Mouse (Mus musculus): ENCODE results near the gene Rpl9-ps1. TPM values are rescaled to one million over a fixed set of nuclear protein-coding genes. Genes with fewer than 3 reads are reported as not detected.

Rpl9-ps1 gene
- polyA plus RNA-seq, 1 experiment from 2014 or later: not detected

DNA sequence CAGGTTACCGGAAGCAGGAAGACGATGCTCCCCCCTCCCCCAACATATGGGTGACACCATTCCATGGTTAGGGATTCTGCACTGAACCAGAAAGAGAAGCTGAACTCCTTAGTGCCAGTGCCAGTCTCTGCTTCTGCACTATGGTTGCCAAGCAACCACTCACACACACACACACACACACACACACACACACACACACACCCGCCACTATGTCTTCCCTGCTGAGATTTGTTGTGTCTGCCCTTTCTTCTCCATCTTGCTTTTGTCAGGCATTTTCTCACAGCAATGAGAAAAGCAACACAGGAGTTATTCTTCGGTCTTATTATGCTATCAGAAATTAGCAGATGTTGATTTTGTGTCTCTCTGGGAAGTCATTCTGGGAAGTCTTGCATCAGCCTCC, 11.0 kb downstream of the Rpl9-ps1 start:
- H3K9ac ChIP-seq (ENCODE audit: low read length): no peak overlapping the region
- no peak overlapping the region for H3K4me3 ChIP-seq (ENCODE audit: low read depth, low read length)
- WGBS: 71% methylated on average over 4 of the region's 4 CpGs
- H3K27ac ChIP-seq (ENCODE audit: low read depth): no peak overlapping the region
- H3K9me3 ChIP-seq (ENCODE audit: control insufficient read depth, low read length): no peaks in the 10 kb centered on the region
- ATAC-seq (replicated peaks; ENCODE audit: low FRiP score, low TSS enrichment, low read depth): no peak
- H3K36me3 ChIP-seq (ENCODE audit: control insufficient read depth, insufficient read depth, low read length): no peaks in the 10 kb centered on the region
- no peak for DNase-seq (ENCODE audit: low spot score)
- H3K27me3 ChIP-seq (replicated peaks; ENCODE audit: control insufficient read depth, insufficient read depth, low read length): no peaks in the 10 kb centered on the region
- no peaks in the 10 kb centered on the region for H3K4me1 ChIP-seq (replicated peaks; ENCODE audit: control insufficient read depth, insufficient read depth, low read length)
- H3K4me2 ChIP-seq (ENCODE audit: low read length): no peak overlapping the region

DNA sequence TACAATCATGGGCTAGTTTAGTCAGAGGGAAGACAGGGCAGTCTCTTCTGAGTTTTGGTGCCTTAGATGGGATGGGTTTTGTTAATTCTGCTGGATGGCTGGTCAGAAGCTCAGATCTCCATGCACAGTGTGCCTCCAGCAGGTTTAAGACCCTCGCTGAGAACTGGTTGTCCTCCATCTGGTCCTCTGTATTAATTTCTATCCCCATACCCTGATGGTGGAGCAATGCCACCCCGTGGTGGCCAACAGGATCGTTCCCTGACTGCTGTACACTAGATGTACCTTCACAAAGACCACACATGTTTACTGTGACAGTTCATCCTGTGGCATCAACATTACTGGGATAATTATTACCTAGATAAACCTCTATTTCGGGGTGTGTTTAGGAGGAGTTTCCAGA, 12.7 kb downstream of the Rpl9-ps1 start:
- no peak overlapping the region for H3K27ac ChIP-seq (ENCODE audit: low read depth)
- ATAC-seq (replicated peaks; ENCODE audit: low FRiP score, low TSS enrichment, low read depth): no peak
- no peaks in the 10 kb centered on the region for H3K27me3 ChIP-seq (replicated peaks; ENCODE audit: control insufficient read depth, insufficient read depth, low read length)
- WGBS: 58% methylated on average over 4 of the region's 4 CpGs
- H3K9me3 ChIP-seq (ENCODE audit: control insufficient read depth, low read length): no peaks in the 10 kb centered on the region
- H3K9ac ChIP-seq (ENCODE audit: low read length): no peak overlapping the region
- no peak overlapping the region for H3K4me3 ChIP-seq (ENCODE audit: low read depth, low read length)
- DNase-seq (ENCODE audit: low spot score): peak; percentile 52
- no peak overlapping the region for H3K4me2 ChIP-seq (ENCODE audit: low read length)
- H3K4me1 ChIP-seq (replicated peaks; ENCODE audit: control insufficient read depth, insufficient read depth, low read length): no peaks in the 10 kb centered on the region
- H3K36me3 ChIP-seq (ENCODE audit: control insufficient read depth, insufficient read depth, low read length): no peaks in the 10 kb centered on the region

DNA sequence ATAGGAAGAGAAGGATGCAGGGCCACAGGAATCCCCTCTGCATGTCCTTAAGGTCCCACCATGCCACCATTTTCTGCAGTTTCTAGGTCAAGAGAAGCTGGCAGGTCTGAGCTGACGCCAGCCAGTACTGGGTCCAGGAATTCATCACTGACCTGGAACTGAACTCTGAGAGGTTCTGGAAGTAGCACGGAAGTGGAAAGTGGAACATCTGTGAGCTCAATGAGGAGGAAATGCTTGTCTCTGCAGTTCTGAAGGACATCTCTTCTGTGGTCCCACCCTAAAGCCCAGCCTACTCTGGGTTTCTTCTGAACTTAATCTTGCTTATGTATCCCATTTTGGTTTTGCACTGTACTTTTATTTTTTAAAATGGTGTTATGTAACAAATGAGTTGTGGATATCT, 14.4 kb downstream of the Rpl9-ps1 start:
- DNase-seq (ENCODE audit: low spot score): peak; percentile 27
- no peaks in the 10 kb centered on the region for H3K9me3 ChIP-seq (ENCODE audit: control insufficient read depth, low read length)
- H3K9ac ChIP-seq (ENCODE audit: low read length): no peak overlapping the region
- no peak for ATAC-seq (replicated peaks; ENCODE audit: low FRiP score, low TSS enrichment, low read depth)
- no peaks in the 10 kb centered on the region for H3K27me3 ChIP-seq (replicated peaks; ENCODE audit: control insufficient read depth, insufficient read depth, low read length)
- no peaks in the 10 kb centered on the region for H3K4me1 ChIP-seq (replicated peaks; ENCODE audit: control insufficient read depth, insufficient read depth, low read length)
- no peak overlapping the region for H3K27ac ChIP-seq (ENCODE audit: low read depth)
- H3K4me2 ChIP-seq (ENCODE audit: low read length): no peak overlapping the region
- H3K36me3 ChIP-seq (ENCODE audit: control insufficient read depth, insufficient read depth, low read length): no peaks in the 10 kb centered on the region
- 61% methylated on average over 2 of the region's 2 CpGs for WGBS
- H3K4me3 ChIP-seq (ENCODE audit: low read depth, low read length): no peak overlapping the region

DNA sequence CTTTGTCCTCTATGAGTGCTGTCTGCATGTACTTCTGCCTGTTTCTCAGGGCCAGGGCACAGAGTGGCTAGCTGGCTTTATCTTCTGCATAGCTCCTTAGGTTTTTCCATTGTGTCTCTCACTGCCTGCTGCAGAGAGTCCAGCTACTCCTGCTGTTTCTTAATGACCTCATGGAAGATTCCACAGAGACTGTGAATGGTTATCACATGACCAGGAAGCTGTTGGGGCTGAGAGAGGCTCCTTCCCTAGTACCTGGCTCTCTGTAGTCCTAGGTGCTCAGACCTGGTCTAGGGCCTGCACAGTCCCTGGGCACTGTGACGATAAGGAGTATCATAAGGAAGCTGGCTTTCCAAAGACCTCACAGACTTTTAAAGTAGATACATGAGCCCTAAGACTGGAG, 14.8 kb downstream of the Rpl9-ps1 start:
- WGBS: 95% methylated on average over 1 of the region's 1 CpGs
- no peak overlapping the region for H3K27ac ChIP-seq (ENCODE audit: low read depth)
- no peak overlapping the region for H3K4me3 ChIP-seq (ENCODE audit: low read depth, low read length)
- no peak for DNase-seq (ENCODE audit: low spot score)
- H3K4me2 ChIP-seq (ENCODE audit: low read length): no peak overlapping the region
- H3K27me3 ChIP-seq (replicated peaks; ENCODE audit: control insufficient read depth, insufficient read depth, low read length): no peaks in the 10 kb centered on the region
- H3K9ac ChIP-seq (ENCODE audit: low read length): no peak overlapping the region
- no peaks in the 10 kb centered on the region for H3K4me1 ChIP-seq (replicated peaks; ENCODE audit: control insufficient read depth, insufficient read depth, low read length)
- ATAC-seq (replicated peaks; ENCODE audit: low FRiP score, low TSS enrichment, low read depth): no peak
- H3K9me3 ChIP-seq (ENCODE audit: control insufficient read depth, low read length): no peaks in the 10 kb centered on the region
- no peaks in the 10 kb centered on the region for H3K36me3 ChIP-seq (ENCODE audit: control insufficient read depth, insufficient read depth, low read length)

DNA sequence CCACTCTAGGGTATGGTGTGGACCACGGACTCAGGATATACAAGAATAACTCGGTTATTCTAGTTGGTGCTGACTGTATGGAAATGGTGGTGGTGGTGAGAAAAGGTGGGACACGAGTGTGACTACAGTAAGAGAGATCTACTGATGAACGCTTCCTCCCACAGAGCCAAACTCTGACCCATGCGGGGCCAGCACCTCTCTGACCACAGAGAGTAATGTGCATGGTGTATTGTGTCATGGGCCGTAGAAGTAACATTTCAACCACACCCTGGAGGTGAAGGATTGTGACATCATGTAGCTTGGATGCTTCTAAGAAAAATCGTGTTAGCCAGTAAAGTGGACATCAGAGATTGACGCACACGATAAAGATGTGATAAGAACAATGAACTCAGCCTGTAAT, 16.6 kb downstream of the Rpl9-ps1 start:
- 87% methylated on average over 9 of the region's 9 CpGs for WGBS
- H3K9ac ChIP-seq (ENCODE audit: low read length): no peak overlapping the region
- H3K27ac ChIP-seq (ENCODE audit: low read depth): no peak overlapping the region
- no peaks in the 10 kb centered on the region for H3K9me3 ChIP-seq (ENCODE audit: control insufficient read depth, low read length)
- H3K27me3 ChIP-seq (replicated peaks; ENCODE audit: control insufficient read depth, insufficient read depth, low read length): no peaks in the 10 kb centered on the region
- no peaks in the 10 kb centered on the region for H3K36me3 ChIP-seq (ENCODE audit: control insufficient read depth, insufficient read depth, low read length)
- no peak for ATAC-seq (replicated peaks; ENCODE audit: low FRiP score, low TSS enrichment, low read depth)
- no peak overlapping the region for H3K4me3 ChIP-seq (ENCODE audit: low read depth, low read length)
- peak; percentile 10 for DNase-seq (ENCODE audit: low spot score)
- H3K4me2 ChIP-seq (ENCODE audit: low read length): no peak overlapping the region
- H3K4me1 ChIP-seq (replicated peaks; ENCODE audit: control insufficient read depth, insufficient read depth, low read length): no peaks in the 10 kb centered on the region

DNA sequence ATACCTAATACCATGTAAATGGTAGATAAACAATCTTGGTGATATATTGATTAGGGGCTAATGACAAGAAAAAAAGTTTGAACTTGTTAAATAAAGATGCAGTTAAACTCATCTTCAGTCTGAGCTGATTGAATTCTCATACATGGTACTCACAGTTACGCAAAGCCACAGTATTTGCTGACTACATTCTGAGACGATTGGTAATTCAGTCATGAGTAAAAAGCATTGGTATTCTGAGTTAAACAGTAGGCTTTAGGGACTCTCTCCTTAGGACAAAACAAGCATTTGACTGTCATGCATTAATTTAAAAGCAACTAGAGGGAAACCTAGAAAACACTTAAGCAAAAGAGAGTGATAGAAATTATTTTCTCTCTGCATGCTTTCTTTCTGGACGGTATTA, 21.8 kb downstream of the Rpl9-ps1 start:
- Histone ChIP-seq H3K4me1 (replicated peaks; ENCODE audit: control insufficient read depth, insufficient read depth, low read length) (no peaks in the 10 kb centered on the region), H3K27me3 (replicated peaks; ENCODE audit: control insufficient read depth, insufficient read depth, low read length) (no peaks in the 10 kb centered on the region), H3K9ac (ENCODE audit: low read length) (no peak overlapping the region), H3K4me2 (ENCODE audit: low read length) (no peak overlapping the region), H3K4me3 (ENCODE audit: low read depth, low read length) (no peak overlapping the region), H3K27ac (ENCODE audit: low read depth) (no peak overlapping the region), H3K9me3 (ENCODE audit: control insufficient read depth, low read length) (no peaks in the 10 kb centered on the region), H3K36me3 (ENCODE audit: control insufficient read depth, insufficient read depth, low read length) (no peaks in the 10 kb centered on the region)
- DNase-seq (ENCODE audit: low spot score) (no peak), ATAC-seq (replicated peaks; ENCODE audit: low FRiP score, low TSS enrichment, low read depth) (no peak)
- 85% methylated on average over 3 of the region's 3 CpGs for WGBS

DNA sequence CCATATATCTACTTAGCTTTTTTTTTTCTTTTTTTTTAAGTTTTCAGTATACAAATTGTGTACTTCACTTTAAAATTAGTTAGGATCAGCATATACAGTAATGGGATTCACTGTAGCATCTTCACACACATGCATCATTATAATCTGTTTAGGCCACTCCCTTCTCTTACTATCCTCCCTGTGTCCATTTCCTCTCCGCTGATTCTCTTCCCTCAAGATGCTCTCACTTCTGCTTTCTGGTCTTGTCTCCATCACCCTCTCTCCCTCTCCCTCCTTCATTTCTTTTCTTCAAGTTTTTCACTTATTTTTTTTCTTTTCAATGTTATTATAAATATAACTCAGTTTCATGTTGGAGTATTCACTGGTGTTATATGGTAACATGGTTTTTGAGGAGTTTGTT, 26.4 kb downstream of the Rpl9-ps1 start:
- no peaks in the 10 kb centered on the region for H3K4me1 ChIP-seq (replicated peaks; ENCODE audit: control insufficient read depth, insufficient read depth, low read length)
- no peaks in the 10 kb centered on the region for H3K36me3 ChIP-seq (ENCODE audit: control insufficient read depth, insufficient read depth, low read length)
- no peak overlapping the region for H3K9ac ChIP-seq (ENCODE audit: low read length)
- H3K27me3 ChIP-seq (replicated peaks; ENCODE audit: control insufficient read depth, insufficient read depth, low read length): no peaks in the 10 kb centered on the region
- no peak overlapping the region for H3K4me3 ChIP-seq (ENCODE audit: low read depth, low read length)
- no peak for ATAC-seq (replicated peaks; ENCODE audit: low FRiP score, low TSS enrichment, low read depth)
- no peaks in the 10 kb centered on the region for H3K9me3 ChIP-seq (ENCODE audit: control insufficient read depth, low read length)
- 93% methylated on average over 1 of the region's 1 CpGs for WGBS
- H3K4me2 ChIP-seq (ENCODE audit: low read length): no peak overlapping the region
- DNase-seq (ENCODE audit: low spot score): no peak
- H3K27ac ChIP-seq (ENCODE audit: low read depth): no peak overlapping the region

DNA sequence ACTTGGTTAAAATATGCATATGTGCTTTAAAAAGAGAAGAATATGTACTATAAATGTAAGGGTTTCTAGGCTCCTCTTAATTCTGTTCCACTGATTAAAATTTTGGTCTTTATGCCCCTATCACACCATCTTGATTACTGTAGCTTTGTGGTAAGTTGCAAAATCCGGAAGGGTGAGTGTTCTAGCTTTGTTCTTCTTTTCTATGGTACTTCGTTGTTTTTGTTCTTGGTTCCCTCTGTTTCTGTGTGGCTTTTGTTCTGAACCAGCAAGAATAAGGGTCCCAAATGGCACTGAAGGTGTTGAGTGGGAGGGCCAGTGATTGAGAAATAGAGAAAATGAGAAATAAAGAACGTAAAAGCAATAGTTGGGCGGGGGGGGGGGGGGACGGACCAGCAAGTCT, 27.2 kb downstream of the Rpl9-ps1 start:
- Histone ChIP-seq H3K4me2 (ENCODE audit: low read length) (no peak overlapping the region), H3K27ac (ENCODE audit: low read depth) (no peak overlapping the region), H3K4me3 (ENCODE audit: low read depth, low read length) (no peak overlapping the region), H3K9ac (ENCODE audit: low read length) (no peak overlapping the region), H3K4me1 (replicated peaks; ENCODE audit: control insufficient read depth, insufficient read depth, low read length) (no peaks in the 10 kb centered on the region), H3K9me3 (ENCODE audit: control insufficient read depth, low read length) (no peaks in the 10 kb centered on the region), H3K36me3 (ENCODE audit: control insufficient read depth, insufficient read depth, low read length) (no peaks in the 10 kb centered on the region), H3K27me3 (replicated peaks; ENCODE audit: control insufficient read depth, insufficient read depth, low read length) (no peaks in the 10 kb centered on the region)
- ATAC-seq (replicated peaks; ENCODE audit: low FRiP score, low TSS enrichment, low read depth) (no peak), DNase-seq (ENCODE audit: low spot score) (no peak)
- WGBS: 85% methylated on average over 5 of the region's 5 CpGs

DNA sequence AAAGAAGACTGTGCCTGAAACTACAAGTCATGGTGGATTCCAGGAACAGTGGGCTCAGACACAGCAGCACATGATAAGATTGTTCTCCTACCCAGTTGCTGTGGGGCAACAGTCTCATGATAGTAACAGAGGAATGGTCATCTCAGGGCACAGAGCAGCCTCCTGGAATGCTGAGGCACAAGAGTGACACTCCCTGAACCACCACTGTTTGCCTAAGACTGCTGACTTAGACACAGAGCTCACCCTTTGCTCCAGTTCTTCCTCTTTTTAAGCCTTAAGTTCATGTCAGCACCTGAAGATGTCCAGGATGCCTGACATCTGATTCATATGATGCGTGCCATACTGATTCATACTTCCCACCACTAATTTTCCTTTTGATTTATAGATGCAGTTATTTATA, 28.8 kb downstream of the Rpl9-ps1 start:
- ATAC-seq (replicated peaks; ENCODE audit: low FRiP score, low TSS enrichment, low read depth) (no peak), DNase-seq (ENCODE audit: low spot score) (no peak)
- H3K36me3 ChIP-seq (ENCODE audit: control insufficient read depth, insufficient read depth, low read length): no peaks in the 10 kb centered on the region
- 78% methylated on average over 1 of the region's 1 CpGs for WGBS
- no peaks in the 10 kb centered on the region for H3K9me3 ChIP-seq (ENCODE audit: control insufficient read depth, low read length)
- H3K4me1 ChIP-seq (replicated peaks; ENCODE audit: control insufficient read depth, insufficient read depth, low read length): no peaks in the 10 kb centered on the region
- no peak overlapping the region for H3K9ac ChIP-seq (ENCODE audit: low read length)
- H3K27me3 ChIP-seq (replicated peaks; ENCODE audit: control insufficient read depth, insufficient read depth, low read length): no peaks in the 10 kb centered on the region
- no peak overlapping the region for H3K4me3 ChIP-seq (ENCODE audit: low read depth, low read length)
- no peak overlapping the region for H3K27ac ChIP-seq (ENCODE audit: low read depth)
- H3K4me2 ChIP-seq (ENCODE audit: low read length): no peak overlapping the region

Data from intestine, embryonic 14.5 days (tissue).